ENCODE assay signal across 19 mouse cellular contexts in the genomic region with DNA sequence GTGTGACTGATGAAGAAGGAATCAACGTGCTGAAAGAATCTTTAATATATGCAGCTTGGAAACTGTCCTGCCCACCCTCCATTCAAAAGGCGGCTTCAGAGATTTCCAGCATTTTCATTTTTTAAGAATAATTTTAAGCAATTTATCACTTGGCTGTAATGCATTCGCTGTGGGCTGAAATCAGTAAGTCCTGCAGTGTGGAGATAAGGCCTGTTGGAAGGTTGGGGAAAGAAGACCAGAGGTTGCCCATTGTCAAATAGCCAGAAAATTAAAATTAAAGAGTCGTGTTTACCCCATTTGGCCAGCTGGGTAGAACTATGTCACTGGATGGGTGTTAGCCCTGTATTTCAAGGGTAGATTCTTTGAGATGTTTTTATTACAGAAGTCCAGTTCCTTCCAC.
DNase-seq lines count a peak whose midpoint lies in the region; ATAC-seq and TF ChIP-seq lines count a peak whose summit lies in the region.
"Had no signal": no experiment of that assay in that cellular context is flagged by ENCODE, and none has a peak within 500 bp of the region (broad histone marks: within the 10 kb centered on the region; RNA-seq: fewer than 3 reads in every experiment).

No protein-coding gene starts in this region.

- H3K27ac ChIP-seq in heart, embryonic 15.5 days: 0 out of 2 replicates have a peak overlapping the region, but pooled peaks have one; percentile 82
- H3K27ac ChIP-seq in MEL (ENCODE audit: control insufficient read depth, low read depth, low read length): no peak overlapping the region
- peak overlapping the region; percentile 96 for H3K27ac ChIP-seq in forebrain, embryonic 13.5 days
- H3K27ac ChIP-seq in hindbrain, embryonic 15.5 days (replicated peaks): peak overlapping the region; percentile 71
- H3K27ac ChIP-seq: neural tube, embryonic 12.5 days had no signal

- intact Hi-C loops in heart, postnatal 25 days (cut with DNase I): no loop called here

- no peak for ATAC-seq in heart, embryonic 15.5 days (replicated peaks; ENCODE audit: insufficient number of reproducible peaks, insufficient read depth, low FRiP score, low read depth)
- no peak for ATAC-seq in forebrain, embryonic 13.5 days
- no peak for ATAC-seq in hindbrain, embryonic 15.5 days (ENCODE audit: low FRiP score, low read depth)
- ATAC-seq: liver, postnatal 0 days had no signal

- no peak for TF ChIP-seq RAD21 in MEL (IDR thresholded peaks at IDR 0.05; ENCODE audit: low read depth, low read length)

- no peaks in the 10 kb centered on the region for H3K9me3 ChIP-seq in heart, embryonic 15.5 days (replicated peaks)
- H3K9me3 ChIP-seq in MEL (replicated peaks; ENCODE audit: insufficient read depth, low read length): no peaks in the 10 kb centered on the region
- no peaks in the 10 kb centered on the region for H3K9me3 ChIP-seq in forebrain, embryonic 13.5 days (replicated peaks)
- H3K9me3 ChIP-seq in hindbrain, embryonic 15.5 days: no peaks in the 10 kb centered on the region
- H3K9me3 ChIP-seq: neural tube, embryonic 12.5 days had no signal

- H3K9ac ChIP-seq in heart, embryonic 15.5 days: no peak overlapping the region
- H3K9ac ChIP-seq in MEL (ENCODE audit: control insufficient read depth, low read depth, low read length, poor library complexity, severe bottlenecking): no peak overlapping the region
- H3K9ac ChIP-seq in forebrain, embryonic 13.5 days: peak overlapping the region; percentile 17
- H3K9ac ChIP-seq in hindbrain, embryonic 15.5 days: no peak overlapping the region
- H3K9ac ChIP-seq: liver, postnatal 0 days; neural tube, embryonic 12.5 days had no signal

- 72% methylated on average over 4 of the region's 4 CpGs for WGBS in heart, embryonic 15.5 days
- 65% methylated on average over 4 of the region's 4 CpGs for WGBS in forebrain, embryonic 13.5 days
- WGBS in hindbrain, embryonic 15.5 days: 62% methylated on average over 4 of the region's 4 CpGs

- no peak for DNase-seq in heart, postnatal 25 days (ENCODE audit: low spot score)
- peak; percentile 42 for DNase-seq in MEL (ENCODE audit: low read depth, low spot score)
- no peak for DNase-seq in right cerebral cortex, postnatal 4 days
- no peak for DNase-seq in urinary bladder, postnatal 25 days (ENCODE audit: low spot score)
- DNase-seq in urinary bladder, postnatal 10 days (ENCODE audit: low spot score): no peak
- DNase-seq: adrenal gland, postnatal 10 days; cerebellum, adult 11-12 months; kidney, adult 9 months; kidney, postnatal 36 days; layer of hippocampus, adult 9-11 months; liver; liver, postnatal 0 days; lung, postnatal 36 days had no signal

- no peak overlapping the region for H3K4me3 ChIP-seq in heart, embryonic 15.5 days
- no peak overlapping the region for H3K4me3 ChIP-seq in MEL (ENCODE audit: control insufficient read depth in 1 of 2, insufficient read depth in 1 of 2, low read depth in 2 of 2, low read length in 2 of 2)
- no peak overlapping the region for H3K4me3 ChIP-seq in forebrain, embryonic 13.5 days
- H3K4me3 ChIP-seq in hindbrain, embryonic 15.5 days: no peak overlapping the region
- H3K4me3 ChIP-seq: erythroblast, embryonic 14.5 days; neural tube, embryonic 12.5 days had no signal

- H3K27me3 ChIP-seq in heart, embryonic 15.5 days: no peaks in the 10 kb centered on the region
- H3K27me3 ChIP-seq in MEL (ENCODE audit: control insufficient read depth in 1 of 2, insufficient read depth in 2 of 2, low read length in 2 of 2): no peaks in the 10 kb centered on the region
- no peaks in the 10 kb centered on the region for H3K27me3 ChIP-seq in forebrain, embryonic 13.5 days
- no peaks in the 10 kb centered on the region for H3K27me3 ChIP-seq in hindbrain, embryonic 15.5 days
- H3K27me3 ChIP-seq: CH12.LX; neural tube, embryonic 12.5 days had no signal

- H3K36me3 ChIP-seq in heart, embryonic 15.5 days: no peaks in the 10 kb centered on the region
- peaks cover 0 to 18% of the 10 kb centered on the region in 2 experiments; a peak in 2 of 4 replicates for H3K36me3 ChIP-seq in MEL (ENCODE audit: control insufficient read depth in 1 of 2, insufficient read depth in 2 of 2, low read length in 2 of 2)
- no peaks in the 10 kb centered on the region for H3K36me3 ChIP-seq in forebrain, embryonic 13.5 days (ENCODE audit: poor library complexity, severe bottlenecking)
- no peaks in the 10 kb centered on the region for H3K36me3 ChIP-seq in hindbrain, embryonic 15.5 days
- H3K36me3 ChIP-seq: neural tube, embryonic 12.5 days had no signal

- peaks cover 28% of the 10 kb centered on the region for H3K4me1 ChIP-seq in heart, embryonic 15.5 days (replicated peaks)
- peaks cover 0 to 7% of the 10 kb centered on the region in 2 experiments; a peak in 3 of 4 replicates for H3K4me1 ChIP-seq in MEL (ENCODE audit: control insufficient read depth in 1 of 2, insufficient read depth in 2 of 2, low read length in 2 of 2)
- peaks cover 67% of the 10 kb centered on the region for H3K4me1 ChIP-seq in forebrain, embryonic 13.5 days
- H3K4me1 ChIP-seq in hindbrain, embryonic 15.5 days (replicated peaks): peaks cover 34% of the 10 kb centered on the region

- TF ChIP-seq CTCF in MEL (IDR thresholded peaks at IDR 0.05 in 2 of 3, conservative IDR thresholded peaks at IDR 0.05 in 1 of 3; ENCODE audit: control insufficient read depth in 1 of 3, insufficient read depth in 1 of 3, low read depth in 2 of 3, low read length in 3 of 3, poor library complexity in 1 of 3, severe bottlenecking in 1 of 3): no peak

- no peak for TF ChIP-seq POLR2A in MEL (IDR thresholded peaks at IDR 0.05; ENCODE audit: control insufficient read depth in 1 of 2, insufficient read depth in 1 of 2, low read depth in 1 of 2, low read length in 2 of 2, poor library complexity in 1 of 2)

- no peak overlapping the region for H3K4me2 ChIP-seq in heart, embryonic 15.5 days
- peak overlapping the region; percentile 37 for H3K4me2 ChIP-seq in forebrain, embryonic 13.5 days
- no peak overlapping the region for H3K4me2 ChIP-seq in hindbrain, embryonic 15.5 days
- H3K4me2 ChIP-seq: neural tube, embryonic 12.5 days had no signal

- H3K79me2 ChIP-seq in MEL (ENCODE audit: control insufficient read depth, insufficient read depth, low read length, poor library complexity): no peaks in the 10 kb centered on the region

- TF ChIP-seq EP300 in MEL (IDR thresholded peaks at IDR 0.05; ENCODE audit: low read depth in 1 of 2, low read length in 2 of 2): peak; percentile 57 to 75

TF ChIP-seq in MEL, 35 proteins besides CTCF, POLR2A, EP300 and RAD21:
- TF ChIP-seq GATA1 (IDR thresholded peaks at IDR 0.05; ENCODE audit: low read depth, low read length) (peak; percentile 73), TCF12 (IDR thresholded peaks at IDR 0.05; ENCODE audit: low read depth, low read length) (peak; percentile 88), USF2 (IDR thresholded peaks at IDR 0.05; ENCODE audit: borderline replicate concordance in 1 of 2, insufficient read depth in 1 of 2, low read depth in 1 of 2, low read length in 2 of 2) (no peak), ZMIZ1 (IDR thresholded peaks at IDR 0.05; ENCODE audit: low read depth, low read length) (no peak), ETS1 (IDR thresholded peaks at IDR 0.05; ENCODE audit: low read depth, low read length) (peak; percentile 57), GABPA (IDR thresholded peaks at IDR 0.05; ENCODE audit: low read depth, low read length) (no peak), TBP (IDR thresholded peaks at IDR 0.05; ENCODE audit: low read depth, low read length) (no peak), TAL1 (IDR thresholded peaks at IDR 0.05; ENCODE audit: low read length) (peak; percentile 42; the same call in 1 of the 2 replicates), ZNF384 (IDR thresholded peaks at IDR 0.05; ENCODE audit: low read depth, low read length) (no peak), RCOR1 (IDR thresholded peaks at IDR 0.05; ENCODE audit: low read depth, low read length) (peak; percentile 91)
